Mouse (Mus musculus): ENCODE data around the gene Zfhx3. TPM values are rescaled to one million over a fixed set of nuclear protein-coding genes. Genes with fewer than 3 reads are reported as not detected.

Gene Zfhx3
- total RNA-seq, 2 experiments from 2014 or later = 0.38 to 0.43 TPM

- no peak for ATAC-seq (replicated peaks; ENCODE audit: low FRiP score, poor library complexity, severe bottlenecking)
These were observed 766.5 kb downstream of the Zfhx3 start for GRCm38 (mm10) chr8:108708833-108709387.

GRCm38 (mm10) chr8:108709441-108709840, 767.0 kb downstream of the Zfhx3 start:
- no peak for ATAC-seq (replicated peaks; ENCODE audit: low FRiP score, poor library complexity, severe bottlenecking)

- no peak for ATAC-seq (replicated peaks; ENCODE audit: low FRiP score, poor library complexity, severe bottlenecking)
These were observed 767.6 kb downstream of the Zfhx3 start for GRCm38 (mm10) chr8:108709928-108710606.

GRCm38 (mm10) chr8:108710607-108711489, 768.4 kb downstream of the Zfhx3 start:
- ATAC-seq (replicated peaks; ENCODE audit: low FRiP score, poor library complexity, severe bottlenecking) = no peak

GRCm38 (mm10) chr8:108711490-108711793, 769.0 kb downstream of the Zfhx3 start:
- ATAC-seq (replicated peaks; ENCODE audit: low FRiP score, poor library complexity, severe bottlenecking) = no peak

GRCm38 (mm10) chr8:108712001-108712411, 769.6 kb downstream of the Zfhx3 start:
- no peak for ATAC-seq (replicated peaks; ENCODE audit: low FRiP score, poor library complexity, severe bottlenecking)

- ATAC-seq (replicated peaks; ENCODE audit: low FRiP score, poor library complexity, severe bottlenecking) = no peak
These were observed 770.2 kb downstream of the Zfhx3 start for GRCm38 (mm10) chr8:108712607-108713006.

GRCm38 (mm10) chr8:108713346-108714142, 771.1 kb downstream of the Zfhx3 start:
- ATAC-seq (replicated peaks; ENCODE audit: low FRiP score, poor library complexity, severe bottlenecking) = no peak

GRCm38 (mm10) chr8:108714143-108714635, 771.7 kb downstream of the Zfhx3 start:
- ATAC-seq (replicated peaks; ENCODE audit: low FRiP score, poor library complexity, severe bottlenecking) = no peak

GRCm38 (mm10) chr8:108714636-108715415, 772.4 kb downstream of the Zfhx3 start:
- no peak for ATAC-seq (replicated peaks; ENCODE audit: low FRiP score, poor library complexity, severe bottlenecking)

GRCm38 (mm10) chr8:108715416-108715948, 773.0 kb downstream of the Zfhx3 start:
- ATAC-seq (replicated peaks; ENCODE audit: low FRiP score, poor library complexity, severe bottlenecking) = no peak

GRCm38 (mm10) chr8:108716291-108716811, 773.9 kb downstream of the Zfhx3 start:
- no peak for ATAC-seq (replicated peaks; ENCODE audit: low FRiP score, poor library complexity, severe bottlenecking)

- ATAC-seq (replicated peaks; ENCODE audit: low FRiP score, poor library complexity, severe bottlenecking) = no peak
These were observed 775.1 kb downstream of the Zfhx3 start for GRCm38 (mm10) chr8:108717545-108717944.

- ATAC-seq (replicated peaks; ENCODE audit: low FRiP score, poor library complexity, severe bottlenecking) = no peak
These were observed 775.6 kb downstream of the Zfhx3 start for GRCm38 (mm10) chr8:108718031-108718430.

- ATAC-seq (replicated peaks; ENCODE audit: low FRiP score, poor library complexity, severe bottlenecking) = no peak
These were observed 778.4 kb downstream of the Zfhx3 start for GRCm38 (mm10) chr8:108720840-108721239.

- no peak for ATAC-seq (replicated peaks; ENCODE audit: low FRiP score, poor library complexity, severe bottlenecking)
These were observed 780.4 kb downstream of the Zfhx3 start for GRCm38 (mm10) chr8:108722671-108723513.

GRCm38 (mm10) chr8:108723636-108724035, 781.2 kb downstream of the Zfhx3 start:
- no peak for ATAC-seq (replicated peaks; ENCODE audit: low FRiP score, poor library complexity, severe bottlenecking)
